Mouse (Mus musculus): ENCODE results near the gene Smc6. TPM values are rescaled to one million over a fixed set of nuclear protein-coding genes. Genes with fewer than 3 reads are reported as not detected.

Smc6 gene
- polyA plus RNA-seq, 1 experiment from 2014 or later = 91.1 TPM

- Histone ChIP-seq H3K27ac (ENCODE audit: low read depth, low read length) (no peak overlapping the region), H3K27me3 (replicated peaks; ENCODE audit: control insufficient read depth, insufficient read depth, low read length) (no peaks in the 10 kb centered on the region), H3K4me2 (no peak overlapping the region), H3K4me3 (ENCODE audit: low read depth, low read length) (no peak overlapping the region), H3K9me3 (ENCODE audit: control insufficient read depth, low read length) (no peaks in the 10 kb centered on the region), H3K36me3 (ENCODE audit: control insufficient read depth, insufficient read depth, low read length) (peaks cover 23% of the 10 kb centered on the region; the same call in 1 of the 2 replicates), H3K9ac (ENCODE audit: low read depth, low read length) (no peak overlapping the region), H3K4me1 (replicated peaks; ENCODE audit: control insufficient read depth, insufficient read depth, low read length) (no peaks in the 10 kb centered on the region)
- 95% methylated on average over 2 of the region's 2 CpGs for WGBS
- DNase-seq (ENCODE audit: low spot score) = no peak
- no peak for ATAC-seq (replicated peaks; ENCODE audit: low FRiP score)
These were observed 45.4 kb downstream of the Smc6 start for GRCm38 (mm10) chr12:11311106-11311505.

DNA sequence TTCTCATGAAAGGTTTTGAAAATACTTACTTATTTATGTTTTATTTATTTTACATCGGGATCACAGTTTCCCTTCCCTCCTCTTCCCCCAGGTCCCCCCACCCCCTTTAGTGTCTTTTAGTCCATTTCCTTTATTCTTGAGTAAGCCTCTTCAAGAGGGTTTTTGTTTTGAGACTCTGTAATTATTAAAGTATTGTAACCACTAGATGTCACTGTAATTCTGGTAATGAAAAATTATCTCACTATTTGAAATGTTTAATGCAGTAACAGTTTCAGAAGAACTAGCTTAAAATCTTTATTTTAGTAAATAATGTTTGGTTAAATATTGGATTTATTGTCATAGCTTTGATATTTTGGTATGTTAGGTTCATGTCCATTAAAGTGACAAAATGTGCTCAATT is 48.2 kb downstream of the Smc6 start:
- Histone ChIP-seq H3K4me1 (replicated peaks; ENCODE audit: control insufficient read depth, insufficient read depth, low read length) (no peaks in the 10 kb centered on the region), H3K4me2 (no peak overlapping the region), H3K36me3 (ENCODE audit: control insufficient read depth, insufficient read depth, low read length) (peaks cover 21% of the 10 kb centered on the region), H3K4me3 (ENCODE audit: low read depth, low read length) (no peak overlapping the region), H3K9ac (ENCODE audit: low read depth, low read length) (no peak overlapping the region), H3K27ac (ENCODE audit: low read depth, low read length) (no peak overlapping the region), H3K9me3 (ENCODE audit: control insufficient read depth, low read length) (no peaks in the 10 kb centered on the region), H3K27me3 (replicated peaks; ENCODE audit: control insufficient read depth, insufficient read depth, low read length) (no peaks in the 10 kb centered on the region)
- 68% methylated on average over 1 of the region's 1 CpGs for WGBS
- ATAC-seq (replicated peaks; ENCODE audit: low FRiP score) = no peak
- DNase-seq (ENCODE audit: low spot score) = no peak

- WGBS = 65% methylated on average over 6 of the region's 6 CpGs
- Histone ChIP-seq H3K27me3 (replicated peaks; ENCODE audit: control insufficient read depth, insufficient read depth, low read length) (no peaks in the 10 kb centered on the region), H3K36me3 (ENCODE audit: control insufficient read depth, insufficient read depth, low read length) (peaks cover 17% of the 10 kb centered on the region), H3K4me3 (ENCODE audit: low read depth, low read length) (no peak overlapping the region), H3K4me1 (replicated peaks; ENCODE audit: control insufficient read depth, insufficient read depth, low read length) (no peaks in the 10 kb centered on the region), H3K27ac (ENCODE audit: low read depth, low read length) (no peak overlapping the region), H3K9me3 (ENCODE audit: control insufficient read depth, low read length) (no peaks in the 10 kb centered on the region), H3K9ac (ENCODE audit: low read depth, low read length) (no peak overlapping the region), H3K4me2 (no peak overlapping the region)
- ATAC-seq (replicated peaks; ENCODE audit: low FRiP score) (no peak), DNase-seq (ENCODE audit: low spot score) (no peak)
These were observed 52.0 kb downstream of the Smc6 start for GRCm38 (mm10) chr12:11317671-11318070.

GRCm38 (mm10) chr12:11324480-11324879 is 58.8 kb downstream of the Smc6 start:
- DNase-seq (ENCODE audit: low spot score) (no peak), ATAC-seq (replicated peaks; ENCODE audit: low FRiP score) (no peak)
- no peaks in the 10 kb centered on the region for H3K27me3 ChIP-seq (replicated peaks; ENCODE audit: control insufficient read depth, insufficient read depth, low read length)
- H3K4me1 ChIP-seq (replicated peaks; ENCODE audit: control insufficient read depth, insufficient read depth, low read length) = no peaks in the 10 kb centered on the region
- H3K4me3 ChIP-seq (ENCODE audit: low read depth, low read length) = no peak overlapping the region
- no peak overlapping the region for H3K9ac ChIP-seq (ENCODE audit: low read depth, low read length)
- H3K36me3 ChIP-seq (ENCODE audit: control insufficient read depth, insufficient read depth, low read length) = no peaks in the 10 kb centered on the region
- H3K9me3 ChIP-seq (ENCODE audit: control insufficient read depth, low read length) = no peaks in the 10 kb centered on the region
- H3K27ac ChIP-seq (ENCODE audit: low read depth, low read length) = no peak overlapping the region
- no peak overlapping the region for H3K4me2 ChIP-seq
- WGBS = 48% methylated on average over 4 of the region's 4 CpGs

DNA sequence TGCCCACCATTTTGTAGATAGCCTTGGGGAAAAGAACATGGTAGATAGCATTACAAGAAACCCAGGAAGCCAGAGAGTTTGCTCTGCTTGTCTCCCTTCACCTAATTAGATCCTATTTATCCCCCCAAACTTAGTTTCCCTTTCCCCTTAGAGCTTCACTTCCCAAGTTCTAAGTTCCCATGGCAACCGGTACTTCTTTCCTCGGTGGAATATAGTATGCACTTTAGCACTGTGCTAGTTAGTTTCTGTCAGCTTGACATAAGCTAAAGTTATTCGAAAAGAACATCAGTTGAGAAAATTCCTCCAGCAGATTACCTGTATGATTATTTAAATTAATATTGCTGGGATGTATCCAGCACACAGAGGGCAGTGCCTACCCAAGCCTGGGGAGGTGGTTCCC is 60.8 kb downstream of the Smc6 start:
- Histone ChIP-seq H3K36me3 (ENCODE audit: control insufficient read depth, insufficient read depth, low read length) (no peaks in the 10 kb centered on the region), H3K4me2 (no peak overlapping the region), H3K9ac (ENCODE audit: low read depth, low read length) (no peak overlapping the region), H3K27ac (ENCODE audit: low read depth, low read length) (no peak overlapping the region), H3K9me3 (ENCODE audit: control insufficient read depth, low read length) (no peaks in the 10 kb centered on the region), H3K4me1 (replicated peaks; ENCODE audit: control insufficient read depth, insufficient read depth, low read length) (no peaks in the 10 kb centered on the region), H3K27me3 (replicated peaks; ENCODE audit: control insufficient read depth, insufficient read depth, low read length) (no peaks in the 10 kb centered on the region), H3K4me3 (ENCODE audit: low read depth, low read length) (no peak overlapping the region)
- no peak for DNase-seq (ENCODE audit: low spot score)
- ATAC-seq (replicated peaks; ENCODE audit: low FRiP score) = no peak
- WGBS = 76% methylated on average over 3 of the region's 3 CpGs

GRCm38 (mm10) chr12:11336845-11337244 is 71.2 kb downstream of the Smc6 start:
- WGBS = 38% methylated on average over 4 of the region's 4 CpGs

GRCm38 (mm10) chr12:11338251-11338650 is 72.6 kb downstream of the Smc6 start:
- ATAC-seq (replicated peaks; ENCODE audit: low FRiP score) = no peak
- no peaks in the 10 kb centered on the region for H3K27me3 ChIP-seq (replicated peaks; ENCODE audit: control insufficient read depth, insufficient read depth, low read length)
- no peak overlapping the region for H3K4me2 ChIP-seq
- H3K27ac ChIP-seq (ENCODE audit: low read depth, low read length) = no peak overlapping the region
- 77% methylated on average over 2 of the region's 2 CpGs for WGBS
- H3K4me3 ChIP-seq (ENCODE audit: low read depth, low read length) = no peak overlapping the region
- no peak for DNase-seq (ENCODE audit: low spot score)
- no peaks in the 10 kb centered on the region for H3K4me1 ChIP-seq (replicated peaks; ENCODE audit: control insufficient read depth, insufficient read depth, low read length)
- no peak overlapping the region for H3K9ac ChIP-seq (ENCODE audit: low read depth, low read length)
- H3K36me3 ChIP-seq (ENCODE audit: control insufficient read depth, insufficient read depth, low read length) = no peaks in the 10 kb centered on the region
- H3K9me3 ChIP-seq (ENCODE audit: control insufficient read depth, low read length) = no peaks in the 10 kb centered on the region

More at GRCm38 (mm10) chr12:11336845-11337244, 71.2 kb downstream of the Smc6 start:
- Histone ChIP-seq H3K4me1 (replicated peaks; ENCODE audit: control insufficient read depth, insufficient read depth, low read length) (no peaks in the 10 kb centered on the region), H3K9ac (ENCODE audit: low read depth, low read length) (no peak overlapping the region), H3K27me3 (replicated peaks; ENCODE audit: control insufficient read depth, insufficient read depth, low read length) (no peaks in the 10 kb centered on the region), H3K36me3 (ENCODE audit: control insufficient read depth, insufficient read depth, low read length) (no peaks in the 10 kb centered on the region), H3K9me3 (ENCODE audit: control insufficient read depth, low read length) (no peaks in the 10 kb centered on the region), H3K4me3 (ENCODE audit: low read depth, low read length) (no peak overlapping the region), H3K4me2 (no peak overlapping the region), H3K27ac (ENCODE audit: low read depth, low read length) (no peak overlapping the region)
- ATAC-seq (replicated peaks; ENCODE audit: low FRiP score) (no peak), DNase-seq (ENCODE audit: low spot score) (no peak)

DNA sequence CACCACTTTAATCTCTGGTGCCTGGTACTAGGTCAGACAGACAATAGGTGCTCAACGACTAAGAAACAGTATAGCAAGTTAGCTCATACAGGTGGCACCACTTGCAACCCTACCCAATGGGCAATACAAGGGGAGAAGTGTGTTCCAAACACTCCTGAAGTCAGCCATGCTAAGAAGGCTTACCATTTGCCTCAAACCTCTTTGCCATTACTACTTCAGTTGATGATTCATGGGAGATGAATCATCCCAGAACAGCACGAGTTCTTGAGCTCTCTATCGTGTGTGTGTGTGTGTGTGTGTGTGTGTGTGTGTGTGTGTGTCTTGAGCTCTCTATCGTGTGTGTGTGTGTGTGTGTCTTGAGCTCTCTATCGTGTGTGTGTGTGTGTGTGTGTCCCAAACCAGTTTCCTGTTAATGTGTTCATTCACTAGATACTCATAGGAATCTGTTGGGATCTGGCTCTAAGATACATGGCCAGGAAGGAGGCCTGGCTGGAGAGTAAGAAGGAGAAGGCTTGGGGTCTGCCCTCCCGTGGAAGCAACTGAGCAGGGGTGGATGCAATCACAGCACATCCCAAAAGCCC is 76.4 kb downstream of the Smc6 start:
- Histone ChIP-seq H3K4me2 (no peak overlapping the region), H3K27ac (ENCODE audit: low read depth, low read length) (no peak overlapping the region), H3K36me3 (ENCODE audit: control insufficient read depth, insufficient read depth, low read length) (no peaks in the 10 kb centered on the region), H3K9ac (ENCODE audit: low read depth, low read length) (no peak overlapping the region), H3K9me3 (ENCODE audit: control insufficient read depth, low read length) (no peaks in the 10 kb centered on the region), H3K27me3 (replicated peaks; ENCODE audit: control insufficient read depth, insufficient read depth, low read length) (no peaks in the 10 kb centered on the region), H3K4me3 (ENCODE audit: low read depth, low read length) (no peak overlapping the region), H3K4me1 (replicated peaks; ENCODE audit: control insufficient read depth, insufficient read depth, low read length) (no peaks in the 10 kb centered on the region)
- WGBS = 69% methylated on average over 6 of the region's 6 CpGs
- no peak for ATAC-seq (replicated peaks; ENCODE audit: low FRiP score)
- no peak for DNase-seq (ENCODE audit: low spot score)

- no peak overlapping the region for H3K27ac ChIP-seq (ENCODE audit: low read depth, low read length)
- no peak for ATAC-seq (replicated peaks; ENCODE audit: low FRiP score)
- no peak overlapping the region for H3K9ac ChIP-seq (ENCODE audit: low read depth, low read length)
- 55% methylated on average over 2 of the region's 2 CpGs for WGBS
- H3K36me3 ChIP-seq (ENCODE audit: control insufficient read depth, insufficient read depth, low read length) = no peaks in the 10 kb centered on the region
- no peaks in the 10 kb centered on the region for H3K9me3 ChIP-seq (ENCODE audit: control insufficient read depth, low read length)
- no peak for DNase-seq (ENCODE audit: low spot score)
- no peak overlapping the region for H3K4me2 ChIP-seq
- no peaks in the 10 kb centered on the region for H3K27me3 ChIP-seq (replicated peaks; ENCODE audit: control insufficient read depth, insufficient read depth, low read length)
- no peak overlapping the region for H3K4me3 ChIP-seq (ENCODE audit: low read depth, low read length)
- H3K4me1 ChIP-seq (replicated peaks; ENCODE audit: control insufficient read depth, insufficient read depth, low read length) = no peaks in the 10 kb centered on the region
These were observed 80.3 kb downstream of the Smc6 start for GRCm38 (mm10) chr12:11345963-11346362.
